Mouse (Mus musculus): ENCODE measurements around the gene Ube2l6. TPM values are rescaled to one million over a fixed set of nuclear protein-coding genes. Genes with fewer than 3 reads are reported as not detected.
"Not testable (repeated sequence)": the region's sequence is repeated elsewhere in the genome, so short reads cannot be mapped to it uniquely, and the experiment has no call there.

Ube2l6 gene
- polyA plus RNA-seq, 1 experiment from 2014 or later, result 26.1 TPM

DNA sequence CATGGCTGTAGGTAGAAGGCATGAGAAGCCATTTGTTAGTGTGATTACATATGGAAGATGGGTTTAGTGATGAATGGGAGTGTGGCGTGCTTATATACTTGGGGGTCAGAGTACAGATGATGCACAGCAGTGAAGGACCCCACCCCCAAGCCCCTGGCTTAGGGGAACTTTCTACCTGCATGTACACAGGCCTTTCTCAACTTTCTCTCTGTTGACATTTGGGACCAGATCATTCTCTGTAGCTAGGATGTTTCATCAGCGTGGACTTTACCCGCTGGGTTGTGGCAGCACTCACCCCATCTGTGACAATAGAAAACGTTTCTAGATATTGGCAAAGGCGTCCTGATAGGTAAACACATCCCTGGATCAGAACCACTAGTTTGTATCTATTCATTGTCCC is 2.6 kb downstream of the Ube2l6 start:
- not testable (repeated sequence) for H3K4me2 ChIP-seq (ENCODE audit: low read length); H3K4me3 ChIP-seq (ENCODE audit: low read length)

DNA sequence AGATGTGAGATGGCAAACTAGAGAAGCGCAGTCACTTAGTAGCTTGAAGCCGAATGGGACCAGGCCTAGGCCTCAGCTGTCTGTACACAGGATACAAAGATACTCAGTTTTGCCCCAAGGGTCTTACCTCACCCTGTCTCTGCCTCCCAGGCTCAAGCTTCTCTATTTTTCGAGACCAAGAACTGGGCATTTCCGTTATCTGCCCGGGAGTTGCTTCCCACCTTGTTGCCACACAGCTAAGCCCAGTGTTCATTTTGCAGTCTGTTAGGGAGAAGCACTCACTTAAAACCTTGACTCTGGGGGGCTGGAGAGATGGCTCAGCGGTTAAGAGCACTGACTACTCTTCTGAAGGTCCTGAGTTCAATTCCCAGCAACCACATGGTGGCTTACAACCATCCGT is 5.3 kb downstream of the Ube2l6 start:
- H3K27me3 ChIP-seq (replicated peaks; ENCODE audit: control insufficient read depth, insufficient read depth, low read length), result no peaks in the 10 kb centered on the region
- no peak overlapping the region for H3K9ac ChIP-seq (ENCODE audit: low read depth, low read length)
- H3K36me3 ChIP-seq (ENCODE audit: control insufficient read depth, insufficient read depth, low read length), result no peaks in the 10 kb centered on the region; the same call in 1 of the 2 replicates
- H3K27ac ChIP-seq (ENCODE audit: low read depth, low read length), result no peak overlapping the region
- peaks cover 4% of the 10 kb centered on the region; the same call in 1 of the 2 replicates for H3K9me3 ChIP-seq (ENCODE audit: control insufficient read depth, low read length)
- 92% methylated on average over 7 of the region's 7 CpGs for WGBS
- no peak for ATAC-seq
- H3K4me1 ChIP-seq (ENCODE audit: control insufficient read depth, insufficient read depth, low read depth, low read length), result no peaks in the 10 kb centered on the region
- H3K4me3 ChIP-seq (ENCODE audit: low read length), result no peak overlapping the region
- H3K4me2 ChIP-seq (ENCODE audit: low read length), result no peak overlapping the region

More for the DNA sequence above, 2.6 kb downstream of the Ube2l6 start:
- ATAC-seq; H3K36me3 ChIP-seq (ENCODE audit: control insufficient read depth, insufficient read depth, low read length); H3K27ac ChIP-seq (ENCODE audit: low read depth, low read length); H3K27me3 ChIP-seq (replicated peaks; ENCODE audit: control insufficient read depth, insufficient read depth, low read length); H3K9me3 ChIP-seq (ENCODE audit: control insufficient read depth, low read length); H3K4me1 ChIP-seq (ENCODE audit: control insufficient read depth, insufficient read depth, low read depth, low read length); H3K9ac ChIP-seq (ENCODE audit: low read depth, low read length): not testable (repeated sequence)
- 88% methylated on average over 5 of the region's 5 CpGs for WGBS

DNA sequence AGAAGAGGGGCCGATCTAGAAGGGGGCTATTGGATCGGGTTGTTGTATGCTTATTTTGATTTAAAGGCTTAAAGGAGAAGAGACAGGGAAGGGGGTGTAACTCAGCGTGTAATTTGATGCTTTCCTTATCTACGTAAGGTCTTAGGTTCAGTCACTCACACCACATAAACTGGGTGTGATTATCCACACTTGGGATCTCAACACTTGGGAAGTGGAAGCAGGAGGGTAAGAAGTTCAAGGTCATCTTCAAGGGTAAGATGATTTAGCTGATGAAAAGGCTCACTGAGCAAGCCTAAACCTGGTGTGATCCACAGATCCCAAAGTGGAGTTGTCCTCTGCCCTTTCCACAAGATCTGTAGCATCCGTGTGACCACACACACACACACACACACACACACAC is 7.9 kb downstream of the Ube2l6 start:
- no peak overlapping the region for H3K4me2 ChIP-seq (ENCODE audit: low read length)
- no peak overlapping the region for H3K27ac ChIP-seq (ENCODE audit: low read depth, low read length)
- ATAC-seq, result no peak
- no peak overlapping the region for H3K4me3 ChIP-seq (ENCODE audit: low read length)
- H3K9ac ChIP-seq (ENCODE audit: low read depth, low read length), result no peak overlapping the region
- H3K27me3 ChIP-seq (replicated peaks; ENCODE audit: control insufficient read depth, insufficient read depth, low read length), result no peaks in the 10 kb centered on the region
- WGBS, result 82% methylated on average over 5 of the region's 5 CpGs
- H3K9me3 ChIP-seq (ENCODE audit: control insufficient read depth, low read length), result peaks cover 4% of the 10 kb centered on the region; the same call in 1 of the 2 replicates
- H3K4me1 ChIP-seq (ENCODE audit: control insufficient read depth, insufficient read depth, low read depth, low read length), result no peaks in the 10 kb centered on the region; the same call in 1 of the 2 replicates
- H3K36me3 ChIP-seq (ENCODE audit: control insufficient read depth, insufficient read depth, low read length), result no peaks in the 10 kb centered on the region; the same call in 1 of the 2 replicates

DNA sequence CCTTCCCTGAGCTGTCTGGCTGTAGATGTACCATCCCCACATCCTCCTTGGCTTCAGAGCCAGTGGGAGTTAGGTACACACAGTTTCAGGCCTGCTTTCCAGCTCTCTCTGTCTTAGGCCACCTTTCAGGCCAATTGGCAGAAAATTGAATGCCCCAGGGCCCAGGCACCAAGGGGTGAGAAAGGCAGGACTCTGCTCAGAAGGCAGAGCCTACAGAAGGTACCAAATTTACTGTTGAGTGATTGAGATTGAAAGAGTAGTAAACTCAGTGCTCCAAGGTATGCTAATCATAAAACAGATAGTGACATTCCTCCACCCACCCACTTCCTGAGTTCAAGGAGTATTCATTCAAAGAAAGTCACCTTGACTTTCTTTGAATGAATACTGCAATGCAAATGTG is 10.7 kb downstream of the Ube2l6 start:
- H3K9ac ChIP-seq (ENCODE audit: low read depth, low read length), result no peak overlapping the region
- H3K4me2 ChIP-seq (ENCODE audit: low read length), result no peak overlapping the region
- no peaks in the 10 kb centered on the region; the same call in 1 of the 2 replicates for H3K36me3 ChIP-seq (ENCODE audit: control insufficient read depth, insufficient read depth, low read length)
- no peak for ATAC-seq
- H3K4me3 ChIP-seq (ENCODE audit: low read length), result no peak overlapping the region
- H3K4me1 ChIP-seq (ENCODE audit: control insufficient read depth, insufficient read depth, low read depth, low read length), result no peaks in the 10 kb centered on the region; the same call in 1 of the 2 replicates
- H3K27me3 ChIP-seq (replicated peaks; ENCODE audit: control insufficient read depth, insufficient read depth, low read length), result no peaks in the 10 kb centered on the region
- peaks cover 4% of the 10 kb centered on the region; the same call in 1 of the 2 replicates for H3K9me3 ChIP-seq (ENCODE audit: control insufficient read depth, low read length)
- no peak overlapping the region for H3K27ac ChIP-seq (ENCODE audit: low read depth, low read length)

DNA sequence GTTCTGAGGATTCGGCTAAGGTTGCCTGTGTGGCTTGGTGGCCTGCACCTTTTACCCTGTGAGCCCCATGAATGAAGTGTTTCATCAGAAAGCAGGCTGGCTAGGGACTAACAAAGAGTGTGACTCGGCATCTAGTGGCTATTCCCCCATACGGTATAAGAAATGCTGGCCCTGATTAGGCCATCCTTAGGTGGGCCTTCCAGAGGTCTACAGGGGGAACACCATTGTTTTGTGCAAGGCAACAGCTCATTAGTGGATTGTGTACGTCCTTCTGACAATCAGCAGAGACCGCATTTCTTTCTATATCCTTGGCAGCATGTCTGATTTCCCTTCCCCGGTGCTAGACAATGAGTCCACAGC is 11.9 kb downstream of the Ube2l6 start:
- no peak overlapping the region for H3K4me3 ChIP-seq (ENCODE audit: low read length)
- no peak overlapping the region for H3K9ac ChIP-seq (ENCODE audit: low read depth, low read length)
- H3K9me3 ChIP-seq (ENCODE audit: control insufficient read depth, low read length), result peaks cover 4% of the 10 kb centered on the region; the same call in 1 of the 2 replicates
- no peak for ATAC-seq
- H3K4me2 ChIP-seq (ENCODE audit: low read length), result no peak overlapping the region; the same call in 1 of the 2 replicates
- WGBS, result 78% methylated on average over 6 of the region's 6 CpGs
- no peaks in the 10 kb centered on the region; the same call in 1 of the 2 replicates for H3K36me3 ChIP-seq (ENCODE audit: control insufficient read depth, insufficient read depth, low read length)
- H3K27ac ChIP-seq (ENCODE audit: low read depth, low read length), result no peak overlapping the region
- no peaks in the 10 kb centered on the region for H3K27me3 ChIP-seq (replicated peaks; ENCODE audit: control insufficient read depth, insufficient read depth, low read length)
- H3K4me1 ChIP-seq (ENCODE audit: control insufficient read depth, insufficient read depth, low read depth, low read length), result no peaks in the 10 kb centered on the region; the same call in 1 of the 2 replicates

DNA sequence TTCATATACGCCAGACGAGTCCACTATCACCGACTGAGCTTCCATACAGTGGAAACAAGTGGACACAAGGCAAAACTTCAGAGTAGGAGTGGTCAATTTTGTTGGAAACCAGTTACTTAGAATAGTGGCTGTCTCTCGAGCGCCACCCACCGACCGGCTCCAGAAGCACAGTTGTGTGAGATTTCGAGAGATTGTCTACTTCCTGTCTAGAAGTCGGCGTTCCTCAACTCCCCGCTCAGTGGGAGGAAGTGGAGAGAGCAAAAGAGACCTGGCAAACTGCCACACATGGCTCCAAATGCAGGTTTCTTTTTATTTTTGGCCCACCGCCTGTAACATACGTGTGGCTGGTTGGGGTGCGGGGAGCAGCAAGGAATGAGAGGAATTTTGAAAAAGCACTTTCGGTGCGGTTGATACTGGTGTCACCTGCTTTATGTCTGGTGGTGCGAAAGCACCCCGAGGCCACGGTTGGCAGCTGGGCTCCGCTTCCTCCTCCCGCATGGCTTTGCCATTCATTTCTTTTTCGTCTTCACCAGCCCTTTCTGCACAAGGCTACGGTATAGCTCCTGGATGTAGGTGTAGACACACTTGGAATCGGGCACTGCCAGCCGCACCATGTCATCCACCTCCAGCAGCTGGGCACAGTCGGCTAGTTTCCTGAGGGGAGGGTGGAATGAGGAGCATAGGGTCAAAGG is 12.4 kb downstream of the Ube2l6 start:
- H3K4me3 ChIP-seq (ENCODE audit: low read length), result peak overlapping the region; percentile 28
- peak overlapping the region; percentile 51 for H3K9ac ChIP-seq (ENCODE audit: low read depth, low read length)
- H3K4me1 ChIP-seq (ENCODE audit: control insufficient read depth, insufficient read depth, low read depth, low read length), result no peaks in the 10 kb centered on the region; the same call in 1 of the 2 replicates
- no peak overlapping the region for H3K27ac ChIP-seq (ENCODE audit: low read depth, low read length)
- ATAC-seq, result peak; percentile 79
- H3K4me2 ChIP-seq (ENCODE audit: low read length), result peak overlapping the region; percentile 56
- no peaks in the 10 kb centered on the region; the same call in 1 of the 2 replicates for H3K36me3 ChIP-seq (ENCODE audit: control insufficient read depth, insufficient read depth, low read length)
- 34% methylated on average over 26 of the region's 26 CpGs for WGBS
- H3K27me3 ChIP-seq (replicated peaks; ENCODE audit: control insufficient read depth, insufficient read depth, low read length), result no peaks in the 10 kb centered on the region
- peaks cover 4% of the 10 kb centered on the region; the same call in 1 of the 2 replicates for H3K9me3 ChIP-seq (ENCODE audit: control insufficient read depth, low read length)

DNA sequence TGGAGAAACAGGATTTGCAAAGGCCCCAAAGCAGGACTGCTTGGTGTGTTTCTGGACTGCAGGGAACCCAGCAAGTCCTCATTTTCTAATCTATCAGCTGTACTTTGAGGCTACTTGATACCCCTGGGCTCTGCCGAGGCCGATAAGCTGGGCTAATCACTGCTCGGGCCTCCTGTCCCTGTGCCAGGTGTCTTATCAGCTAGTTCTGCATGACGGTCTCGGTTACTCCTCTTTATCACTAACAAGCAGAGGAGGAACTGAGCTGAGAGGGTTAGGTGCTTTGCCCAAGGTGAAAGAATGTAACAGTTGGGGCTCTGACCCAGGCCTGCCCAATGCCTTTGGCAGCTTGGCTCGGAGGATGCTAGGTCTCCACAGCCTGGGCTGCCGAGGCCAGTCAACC is 13.3 kb downstream of the Ube2l6 start:
- Histone ChIP-seq H3K27me3 (replicated peaks; ENCODE audit: control insufficient read depth, insufficient read depth, low read length) (no peaks in the 10 kb centered on the region), H3K4me1 (ENCODE audit: control insufficient read depth, insufficient read depth, low read depth, low read length) (no peaks in the 10 kb centered on the region; the same call in 1 of the 2 replicates), H3K9me3 (ENCODE audit: control insufficient read depth, low read length) (peaks cover 4% of the 10 kb centered on the region; the same call in 1 of the 2 replicates), H3K9ac (ENCODE audit: low read depth, low read length) (no peak overlapping the region), H3K4me3 (ENCODE audit: low read length) (no peak overlapping the region), H3K27ac (ENCODE audit: low read depth, low read length) (no peak overlapping the region), H3K36me3 (ENCODE audit: control insufficient read depth, insufficient read depth, low read length) (no peaks in the 10 kb centered on the region; the same call in 1 of the 2 replicates), H3K4me2 (ENCODE audit: low read length) (no peak overlapping the region)
- no peak for ATAC-seq
- 86% methylated on average over 7 of the region's 7 CpGs for WGBS

DNA sequence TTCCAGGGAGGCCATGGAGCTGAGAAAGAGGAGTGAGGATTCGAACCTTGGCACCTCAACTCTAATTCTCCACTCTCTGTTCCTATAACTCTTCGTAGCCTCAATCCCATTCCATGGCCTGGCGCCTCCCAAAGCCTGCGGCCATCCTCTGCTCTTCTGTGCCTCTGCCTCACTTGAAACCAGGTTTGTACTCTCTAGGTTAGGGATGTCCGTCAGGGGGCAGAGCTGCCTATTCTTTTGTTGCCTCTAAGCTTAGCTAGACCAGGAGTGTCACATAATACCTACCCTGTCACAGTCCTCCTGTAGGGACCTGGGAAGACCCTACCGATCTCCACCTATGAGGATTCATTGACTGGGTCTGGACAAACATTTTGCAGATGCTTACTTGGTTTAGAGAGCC is 14.0 kb downstream of the Ube2l6 start:
- no peak overlapping the region for H3K4me2 ChIP-seq (ENCODE audit: low read length)
- no peaks in the 10 kb centered on the region; the same call in 1 of the 2 replicates for H3K36me3 ChIP-seq (ENCODE audit: control insufficient read depth, insufficient read depth, low read length)
- no peak overlapping the region for H3K9ac ChIP-seq (ENCODE audit: low read depth, low read length)
- no peak for ATAC-seq
- H3K4me1 ChIP-seq (ENCODE audit: control insufficient read depth, insufficient read depth, low read depth, low read length), result no peaks in the 10 kb centered on the region; the same call in 1 of the 2 replicates
- H3K27me3 ChIP-seq (replicated peaks; ENCODE audit: control insufficient read depth, insufficient read depth, low read length), result no peaks in the 10 kb centered on the region
- WGBS, result 78% methylated on average over 6 of the region's 6 CpGs
- H3K4me3 ChIP-seq (ENCODE audit: low read length), result no peak overlapping the region
- H3K27ac ChIP-seq (ENCODE audit: low read depth, low read length), result no peak overlapping the region
- peaks cover 4% of the 10 kb centered on the region; the same call in 1 of the 2 replicates for H3K9me3 ChIP-seq (ENCODE audit: control insufficient read depth, low read length)

DNA sequence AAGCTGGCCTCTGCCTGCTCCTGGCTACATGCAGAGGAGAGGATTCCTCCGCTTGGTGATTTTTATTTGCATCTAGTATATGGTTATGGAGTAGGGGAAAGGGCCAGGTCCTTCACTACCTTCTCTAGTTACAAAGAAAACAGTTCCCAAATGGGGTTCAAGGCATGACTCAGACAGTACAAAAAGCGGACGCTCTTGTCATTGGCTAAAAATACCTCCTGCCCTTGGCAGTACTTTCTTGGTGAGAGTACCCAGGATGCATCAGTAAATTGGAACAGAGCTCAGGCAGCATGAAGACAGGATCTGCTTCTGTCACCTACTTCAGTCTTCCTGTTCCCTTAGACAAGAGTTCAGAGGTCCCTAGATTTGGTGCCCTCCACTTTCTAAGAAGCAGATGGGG is 21.2 kb downstream of the Ube2l6 start:
- Histone ChIP-seq H3K27me3 (replicated peaks; ENCODE audit: control insufficient read depth, insufficient read depth, low read length) (peaks cover 2% of the 10 kb centered on the region; the same call in 1 of the 2 replicates), H3K9ac (ENCODE audit: low read depth, low read length) (no peak overlapping the region), H3K4me1 (ENCODE audit: control insufficient read depth, insufficient read depth, low read depth, low read length) (no peaks in the 10 kb centered on the region), H3K4me2 (ENCODE audit: low read length) (no peak overlapping the region), H3K27ac (ENCODE audit: low read depth, low read length) (no peak overlapping the region), H3K9me3 (ENCODE audit: control insufficient read depth, low read length) (no peaks in the 10 kb centered on the region), H3K4me3 (ENCODE audit: low read length) (no peak overlapping the region), H3K36me3 (ENCODE audit: control insufficient read depth, insufficient read depth, low read length) (no peaks in the 10 kb centered on the region)
- no peak for ATAC-seq
- 76% methylated on average over 3 of the region's 3 CpGs for WGBS

Data from hindbrain, embryonic 16.5 days (tissue).